Mouse (Mus musculus): ENCODE data around the gene Ccdc88c. TPM values are rescaled to one million over a fixed set of nuclear protein-coding genes. Genes with fewer than 3 reads are reported as not detected.

The Ccdc88c gene
- polyA plus RNA-seq, 1 experiment, result 18.0 TPM

DNA sequence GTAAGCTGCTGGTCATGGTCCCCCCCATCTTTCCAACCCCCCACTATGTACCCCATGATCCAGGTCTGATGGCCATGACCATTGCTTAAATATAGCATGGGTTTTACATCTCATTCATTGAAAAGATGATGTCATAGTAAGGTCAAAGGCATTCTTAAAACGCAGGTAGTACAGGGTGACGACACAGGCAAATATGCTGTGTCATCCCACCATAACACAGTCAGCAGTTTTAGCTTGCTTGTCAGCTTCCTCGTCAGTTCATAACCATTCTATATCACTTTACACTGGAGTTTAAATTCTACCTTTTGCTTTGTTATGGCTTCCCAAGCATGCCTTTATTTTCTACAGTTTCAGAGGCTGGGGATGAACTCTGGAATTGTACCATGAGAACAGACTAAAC is 166.6 kb downstream of the Ccdc88c start:
- no peaks in the 10 kb centered on the region for H3K79me2 ChIP-seq (ENCODE audit: control insufficient read depth, insufficient read depth)
- no peak overlapping the region for H3K4me3 ChIP-seq
- TF ChIP-seq SRF (IDR thresholded peaks at IDR 0.05; ENCODE audit: control insufficient read depth, insufficient read length, low read depth) (no peak), MYOG (IDR thresholded peaks at IDR 0.05; ENCODE audit: control insufficient read depth in 1 of 3, insufficient read depth in 1 of 3, insufficient read length in 2 of 3, low read depth in 2 of 3) (no peak), REST (IDR thresholded peaks at IDR 0.05; ENCODE audit: insufficient read depth, insufficient read length) (no peak), POLR2A (IDR thresholded peaks at IDR 0.05; ENCODE audit: insufficient read length, low read depth) (no peak), USF1 (IDR thresholded peaks at IDR 0.05; ENCODE audit: low read depth) (no peak), MYOD1 (IDR thresholded peaks at IDR 0.05; ENCODE audit: control insufficient read depth in 1 of 3, insufficient read length in 2 of 3, low read depth in 2 of 3) (no peak), CEBPB (IDR thresholded peaks at IDR 0.05; ENCODE audit: insufficient read depth, poor library complexity, severe bottlenecking) (no peak), MAX (IDR thresholded peaks at IDR 0.05; ENCODE audit: low read depth) (no peak), TCF3 (IDR thresholded peaks at IDR 0.05; ENCODE audit: insufficient read length, low read depth) (no peak), POLR2AphosphoS2 (IDR thresholded peaks at IDR 0.05; ENCODE audit: insufficient read length, low read depth) (no peak), E2F4 (IDR thresholded peaks at IDR 0.05; ENCODE audit: insufficient read depth) (no peak), TCF12 (IDR thresholded peaks at IDR 0.05; ENCODE audit: insufficient read depth, poor library complexity, severe bottlenecking) (no peak)
- no peak overlapping the region for H3ac ChIP-seq (ENCODE audit: control insufficient read depth, insufficient read length)
- H3K27me3 ChIP-seq (ENCODE audit: control insufficient read depth, insufficient read depth, insufficient read length), result no peaks in the 10 kb centered on the region
- no peak overlapping the region for H3K4me2 ChIP-seq (ENCODE audit: low read depth)
- no peaks in the 10 kb centered on the region for H3K36me3 ChIP-seq (ENCODE audit: control insufficient read depth, insufficient read depth)

Other genes starting within 250 kb of the Ccdc88c start
- gene Dglucy, start 250.0 kb downstream of the Ccdc88c start, polyA plus RNA-seq (2012; fragmentation: generic; extraction: Trizol), result 24.4 TPM
- 0.07 TPM for gene Gpr68, start 120.9 kb downstream of the Ccdc88c start, polyA plus RNA-seq (2012; fragmentation: generic; extraction: Trizol)
- 8.8 TPM for gene Ppp4r3a, start 54.6 kb upstream of the Ccdc88c start, polyA plus RNA-seq (2012; fragmentation: generic; extraction: Trizol)